Mouse (Mus musculus): ENCODE data around the gene Ccn6. TPM values are rescaled to one million over a fixed set of nuclear protein-coding genes. Genes with fewer than 3 reads are reported as not detected.

Ccn6 gene
- polyA plus RNA-seq, 1 experiment from 2014 or later = 0.56 TPM

DNA sequence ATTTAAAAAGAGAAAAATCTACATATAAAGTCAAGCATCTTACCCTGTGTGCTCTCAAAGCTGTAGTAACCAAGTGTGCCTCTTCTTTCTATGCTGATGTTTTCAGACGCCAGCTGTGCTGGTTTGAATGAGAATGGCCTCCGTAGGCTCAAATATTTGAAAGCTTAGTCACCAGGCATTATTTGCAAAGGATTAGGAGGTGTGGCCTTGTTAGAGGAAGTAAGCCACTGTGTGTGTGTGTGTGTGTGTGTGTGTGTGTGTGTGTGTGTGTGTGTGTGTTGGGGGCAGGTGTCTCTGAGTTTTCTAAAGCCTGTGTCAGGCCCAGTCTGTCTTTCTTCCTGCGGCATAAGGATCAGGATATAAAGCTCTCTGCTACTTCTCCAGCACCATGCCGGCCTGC, 56.7 kb downstream of the Ccn6 start:
- no peak overlapping the region for H3K4me2 ChIP-seq (ENCODE audit: low read depth)
- no peak overlapping the region for H3K27ac ChIP-seq (ENCODE audit: low read depth, low read length)
- H3K27me3 ChIP-seq (ENCODE audit: control insufficient read depth, insufficient read depth, low read length) = no peaks in the 10 kb centered on the region
- DNase-seq (ENCODE audit: low spot score) (no peak), ATAC-seq (ENCODE audit: insufficient read depth, low FRiP score, low TSS enrichment) (no peak)
- 68% methylated on average over 4 of the region's 4 CpGs for WGBS
- H3K4me3 ChIP-seq (ENCODE audit: low read depth, low read length) = no peak overlapping the region
- H3K9ac ChIP-seq (ENCODE audit: low read length) = no peak overlapping the region
- H3K9me3 ChIP-seq (ENCODE audit: control insufficient read depth, low read length) = no peaks in the 10 kb centered on the region
- no peaks in the 10 kb centered on the region for H3K36me3 ChIP-seq (ENCODE audit: control insufficient read depth, insufficient read depth, low read length)
- no peaks in the 10 kb centered on the region for H3K4me1 ChIP-seq (ENCODE audit: control insufficient read depth, insufficient read depth, low read length)

DNA sequence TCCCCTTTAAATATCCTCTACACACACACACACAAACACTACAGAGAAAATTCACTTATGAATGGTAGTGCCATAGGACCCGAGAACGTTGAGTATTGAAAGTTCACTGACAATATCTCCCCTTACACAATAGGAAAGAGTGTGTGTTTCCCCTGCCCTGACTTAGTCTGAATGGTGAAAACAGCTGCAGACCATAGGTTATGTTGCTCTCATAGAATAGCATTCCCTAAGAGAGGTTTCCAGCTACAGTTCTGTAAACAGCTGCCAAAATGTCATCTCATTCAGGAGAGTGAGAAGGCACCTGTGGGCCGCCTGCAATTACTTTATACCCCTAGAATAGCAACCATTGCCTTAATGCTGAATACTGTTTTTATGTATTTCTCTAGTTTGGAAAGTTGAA, 57.2 kb downstream of the Ccn6 start:
- no peak overlapping the region for H3K9ac ChIP-seq (ENCODE audit: low read length)
- no peaks in the 10 kb centered on the region for H3K36me3 ChIP-seq (ENCODE audit: control insufficient read depth, insufficient read depth, low read length)
- H3K27me3 ChIP-seq (ENCODE audit: control insufficient read depth, insufficient read depth, low read length) = no peaks in the 10 kb centered on the region
- WGBS = 71% methylated on average over 3 of the region's 3 CpGs
- ATAC-seq (ENCODE audit: insufficient read depth, low FRiP score, low TSS enrichment) (no peak), DNase-seq (ENCODE audit: low spot score) (no peak)
- H3K4me2 ChIP-seq (ENCODE audit: low read depth) = no peak overlapping the region
- no peaks in the 10 kb centered on the region for H3K4me1 ChIP-seq (ENCODE audit: control insufficient read depth, insufficient read depth, low read length)
- H3K9me3 ChIP-seq (ENCODE audit: control insufficient read depth, low read length) = no peaks in the 10 kb centered on the region
- H3K27ac ChIP-seq (ENCODE audit: low read depth, low read length) = no peak overlapping the region
- H3K4me3 ChIP-seq (ENCODE audit: low read depth, low read length) = no peak overlapping the region

DNA sequence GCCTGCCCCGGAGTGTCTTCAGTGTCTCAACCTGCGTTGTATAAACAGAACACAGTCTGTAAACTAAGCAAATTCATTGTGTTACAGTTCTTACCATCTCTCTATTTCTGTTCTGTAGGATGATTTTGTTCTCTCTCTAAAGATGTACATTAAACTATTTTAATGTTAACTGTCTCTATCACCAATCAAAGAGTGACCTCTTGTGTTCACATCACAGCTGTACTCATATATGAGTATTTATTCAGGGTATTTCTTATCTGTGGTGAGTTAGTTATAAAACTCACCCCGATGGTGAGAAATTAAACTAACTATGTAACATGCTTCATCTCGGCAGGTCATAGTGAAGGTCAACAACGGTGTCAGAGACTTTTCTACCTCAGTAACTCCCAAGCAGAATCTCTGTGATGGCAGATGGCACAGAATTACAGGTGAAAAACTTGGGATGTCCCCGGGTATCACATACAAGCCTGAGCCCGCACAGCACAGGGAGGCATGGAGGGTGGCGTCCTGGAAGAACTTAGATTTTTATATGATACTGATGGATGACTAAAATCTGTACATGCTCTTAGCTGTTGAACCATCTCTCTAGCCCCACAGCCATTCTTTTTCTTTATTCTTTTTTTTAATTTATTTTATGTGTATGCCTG, 58.7 kb downstream of the Ccn6 start:
- H3K4me1 ChIP-seq (ENCODE audit: control insufficient read depth, insufficient read depth, low read length) = no peaks in the 10 kb centered on the region
- no peak overlapping the region for H3K4me2 ChIP-seq (ENCODE audit: low read depth)
- no peak overlapping the region for H3K4me3 ChIP-seq (ENCODE audit: low read depth, low read length)
- DNase-seq (ENCODE audit: low spot score) (no peak), ATAC-seq (ENCODE audit: insufficient read depth, low FRiP score, low TSS enrichment) (no peak)
- H3K27me3 ChIP-seq (ENCODE audit: control insufficient read depth, insufficient read depth, low read length) = no peaks in the 10 kb centered on the region
- no peak overlapping the region for H3K9ac ChIP-seq (ENCODE audit: low read length)
- no peak overlapping the region for H3K27ac ChIP-seq (ENCODE audit: low read depth, low read length)
- H3K9me3 ChIP-seq (ENCODE audit: control insufficient read depth, low read length) = no peaks in the 10 kb centered on the region
- no peaks in the 10 kb centered on the region for H3K36me3 ChIP-seq (ENCODE audit: control insufficient read depth, insufficient read depth, low read length)
- 92% methylated on average over 8 of the region's 8 CpGs for WGBS

Other genes starting within 250 kb of the Ccn6 start
- 23.8 and 27.5 TPM in 2 replicates for gene Lama4, start 198.3 kb downstream of the Ccn6 start, polyA plus RNA-seq (2014; fragmentation: Nextera tagmentation; extraction: Ambion mirVana)
- 11.8 and 13.6 TPM in 2 replicates for gene Fam229b, start 29.9 kb downstream of the Ccn6 start, polyA plus RNA-seq (2014; fragmentation: Nextera tagmentation; extraction: Ambion mirVana)
- 22.2 and 25.5 TPM in 2 replicates for gene Tube1, start 29.8 kb downstream of the Ccn6 start, polyA plus RNA-seq (2014; fragmentation: Nextera tagmentation; extraction: Ambion mirVana)
- gene Fyn, start 205.1 kb upstream of the Ccn6 start, polyA plus RNA-seq (2014; fragmentation: Nextera tagmentation; extraction: Ambion mirVana) = 61.7 and 66.0 TPM in 2 replicates